Mouse (Mus musculus) cortical plate, adult 2 months (tissue): ENCODE results near the gene Cyb5r4.

ENCODE experiments used
- CTCF ChIP-seq: fragments of 200-500 bp; IDR thresholded peaks from 2 replicates; pipeline ENCODE4 v1.5.1; 2011; ENCODE audit warnings: mild to moderate bottlenecking, control low read depth, low read length; ENCODE audit not compliant: insufficient read depth; ENCODE audit errors: extremely low read depth
- POLR2A ChIP-seq: fragments of 200-500 bp; IDR thresholded peaks from 2 replicates; pipeline ENCODE4 v1.6.1; 2011; ENCODE audit warnings: mild to moderate bottlenecking, low read length, control low read depth; ENCODE audit not compliant: insufficient read depth; ENCODE audit errors: extremely low read depth

DNA sequence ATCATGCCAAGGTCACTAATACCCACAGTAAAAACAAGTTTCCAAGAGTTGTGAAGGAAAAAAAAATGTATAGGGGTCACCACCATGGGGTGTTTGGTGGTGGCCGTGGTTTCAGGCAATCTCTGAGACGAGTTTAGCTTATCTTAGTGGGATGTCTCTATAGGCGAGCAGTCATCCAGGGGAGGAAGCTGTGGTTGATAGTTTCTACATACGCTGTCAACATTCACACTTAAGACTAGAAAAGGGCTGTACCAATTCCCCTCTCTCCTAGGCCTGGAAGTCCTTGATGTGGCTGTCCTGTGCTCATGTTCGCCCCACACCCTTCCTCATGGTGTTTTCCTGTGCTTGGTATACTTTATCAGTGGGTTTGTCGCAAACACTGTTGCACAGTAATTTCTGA is 4.0 kb downstream of the Cyb5r4 start:
- no peak for TF ChIP-seq CTCF
- no peak for TF ChIP-seq POLR2A
